Mouse (Mus musculus) frontal cortex, adult (tissue): ENCODE data around the gene Vmn1r160.
"Not testable (repeated sequence)": the region's sequence is repeated elsewhere in the genome, so short reads cannot be mapped to it uniquely, and the experiment has no call there.

Experiments used
- ATAC-seq: cut with Nextera tagmentation; 2 replicates; pipeline ENCODE4 v1.9.2; 2017; ENCODE audit warnings: mild to moderate bottlenecking, moderate library complexity, mixed read lengths; ENCODE audit not compliant: low TSS enrichment

Vmn1r160 gene

DNA sequence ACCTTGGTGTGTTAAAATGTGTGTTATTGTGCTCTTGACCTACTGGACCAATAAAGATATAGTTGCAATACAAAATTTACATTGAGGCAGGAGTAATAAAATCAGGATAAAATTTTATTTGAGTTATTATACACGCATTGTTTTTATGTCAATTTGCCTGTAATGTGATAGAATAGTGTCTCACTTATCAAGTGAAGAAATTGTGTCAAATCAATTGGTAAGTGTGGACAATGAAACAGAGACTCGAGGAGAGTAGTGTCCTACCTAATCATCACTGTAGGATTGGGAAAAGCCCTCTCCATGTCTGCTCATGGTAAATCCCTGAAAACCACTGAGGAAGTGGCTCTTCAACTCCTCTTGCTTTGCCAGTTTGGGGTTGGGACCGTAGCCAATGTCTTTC, at the start of gene Vmn1r160:
Vmn1r160 (plus strand) TSS at position 301 of the 400 bp plus-strand sequence.
- not testable (repeated sequence) for ATAC-seq

GRCm38 (mm10) chr7:22843505-22843904, 27.5 kb upstream of the Vmn1r160 start, which contains the start of gene Vmn1r159:
TSS of gene Vmn1r159 (minus strand) at chr7:22843605.
- not testable (repeated sequence) for ATAC-seq
